Mouse (Mus musculus): ENCODE measurements at regions not wholly inside any gene's neighbourhood (a gene's known extent, or its start where the extent isn't known, plus 50 kb on each side); places are given as distances from the start of the nearest gene placed in this dataset.

DNA sequence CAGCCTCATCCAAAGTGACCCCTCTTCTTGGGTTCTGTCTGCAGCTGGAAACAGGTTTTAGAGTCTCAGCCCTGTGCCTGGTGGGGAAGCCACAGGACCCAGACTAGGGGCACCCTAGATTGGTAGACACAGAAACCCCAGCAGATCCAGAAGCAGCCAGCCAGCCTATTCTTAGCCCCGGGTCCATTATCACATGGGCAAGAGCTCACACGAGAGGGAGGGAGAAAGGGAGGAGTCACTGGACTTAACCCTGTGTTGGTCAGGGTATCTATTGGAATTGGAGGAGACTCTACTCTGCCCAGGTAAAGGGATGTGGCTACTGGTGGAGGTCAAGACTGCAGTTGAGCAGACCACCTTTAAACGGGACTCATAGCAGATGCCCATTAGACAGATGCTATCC is 101.5 kb upstream of the Unc5b start:
- DNase-seq (ENCODE audit: low spot score in 2 of 2), result no peak
- H3K27ac ChIP-seq, result no peak overlapping the region
- TF ChIP-seq CTCF (conservative IDR thresholded peaks at IDR 0.05), result no peak
- H3K4me3 ChIP-seq, result no peak overlapping the region

DNA sequence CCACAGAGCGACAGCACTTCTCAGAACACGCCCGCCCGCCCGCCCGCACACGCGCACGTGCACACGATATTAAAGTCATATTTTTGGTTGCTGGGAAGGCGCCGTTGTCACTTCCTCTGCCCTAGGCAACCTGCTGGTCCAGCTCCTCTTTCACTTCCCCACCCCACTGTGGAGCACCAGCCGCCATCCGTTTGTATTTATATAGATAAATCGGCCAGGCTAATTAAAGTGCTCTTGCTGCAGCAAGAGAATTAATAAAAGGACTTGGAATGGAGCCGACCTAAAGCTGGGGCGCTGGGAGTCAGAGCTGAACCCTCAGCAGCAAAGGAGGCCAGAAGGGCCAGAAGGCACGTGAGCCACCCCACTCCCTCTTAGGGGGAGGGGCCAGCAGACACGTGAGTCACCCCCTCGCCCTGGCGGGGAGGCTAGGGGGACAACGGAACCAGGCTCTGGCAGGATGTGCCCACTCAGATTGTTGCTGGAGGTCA is 100.6 kb upstream of the Unc5b start:
- no peak overlapping the region for H3K4me3 ChIP-seq
- DNase-seq (ENCODE audit: low spot score in 2 of 2), result no peak
- no peak for TF ChIP-seq CTCF (conservative IDR thresholded peaks at IDR 0.05)

DNA sequence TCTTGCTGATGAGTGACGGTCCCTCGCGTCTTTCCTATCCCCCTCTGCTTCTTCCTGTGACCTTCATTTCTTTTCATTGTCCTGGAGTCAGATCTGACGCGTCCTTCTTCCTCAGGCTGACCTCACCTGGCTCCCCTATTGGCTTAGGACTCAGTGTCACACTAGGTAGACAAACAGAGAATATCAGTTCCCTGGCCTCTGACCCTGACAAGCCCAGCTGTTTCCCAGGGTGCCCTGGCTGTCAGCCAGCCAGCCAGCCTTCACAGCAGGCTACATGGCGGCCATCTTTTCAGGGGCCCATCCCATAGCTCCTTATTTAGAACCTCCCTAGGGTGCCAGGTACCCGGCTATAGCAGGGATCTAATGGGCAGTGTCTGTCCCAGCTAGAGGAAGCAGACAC is 97.3 kb upstream of the Unc5b start:
- H3K27ac ChIP-seq, result no peak overlapping the region
- DNase-seq (ENCODE audit: low spot score in 2 of 2), result no peak
- no peak for TF ChIP-seq CTCF (conservative IDR thresholded peaks at IDR 0.05)
- no peak overlapping the region for H3K4me3 ChIP-seq

More for the DNA sequence above, 100.6 kb upstream of the Unc5b start:
- no peak overlapping the region for H3K27ac ChIP-seq

DNA sequence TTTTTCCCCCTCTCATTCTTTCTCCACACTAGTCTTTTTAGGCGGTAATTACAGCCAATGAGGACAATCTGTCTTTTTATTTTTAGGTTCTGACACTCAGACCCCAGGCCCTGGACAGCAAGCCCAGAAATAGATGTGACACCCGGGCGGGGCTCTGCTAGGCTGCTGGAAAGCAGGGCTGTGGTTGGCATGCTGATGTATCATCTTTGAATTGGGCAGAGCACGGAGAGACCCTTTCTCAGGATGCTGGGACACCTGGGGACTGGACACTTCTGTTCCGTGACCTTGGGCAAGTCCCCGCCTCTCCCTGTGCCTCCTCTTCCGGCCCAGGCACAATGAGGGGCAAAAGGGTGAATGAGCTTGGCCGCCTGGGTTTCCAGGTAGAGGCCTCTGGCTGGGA is 96.8 kb upstream of the Unc5b start:
- Histone ChIP-seq H3K27ac (no peak overlapping the region), H3K4me3 (no peak overlapping the region)
- no peak for DNase-seq (ENCODE audit: low spot score in 2 of 2)
- no peak for TF ChIP-seq CTCF (conservative IDR thresholded peaks at IDR 0.05)

DNA sequence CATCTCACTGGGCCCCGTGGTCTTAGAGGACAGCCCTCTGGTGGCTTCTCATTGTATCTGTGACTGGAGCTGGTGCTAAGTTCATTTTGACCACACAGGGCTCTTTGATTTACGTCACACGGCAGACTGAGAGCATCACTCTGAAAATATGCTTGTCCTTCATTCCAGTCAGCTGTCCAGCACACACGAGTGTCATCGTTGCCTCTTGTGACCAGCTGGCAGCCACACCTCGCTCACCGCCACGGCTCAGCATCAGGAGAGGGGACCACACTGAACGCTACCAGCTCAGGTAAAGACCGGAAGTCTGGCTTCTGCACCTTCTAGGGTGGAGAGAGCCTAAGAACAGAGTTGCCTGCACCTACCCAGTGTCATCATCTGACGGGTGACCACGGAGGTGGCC is 95.3 kb upstream of the Unc5b start:
- no peak for DNase-seq (ENCODE audit: low spot score in 2 of 2)
- no peak for TF ChIP-seq CTCF (conservative IDR thresholded peaks at IDR 0.05)
- H3K4me3 ChIP-seq, result no peak overlapping the region
- no peak overlapping the region for H3K27ac ChIP-seq

DNA sequence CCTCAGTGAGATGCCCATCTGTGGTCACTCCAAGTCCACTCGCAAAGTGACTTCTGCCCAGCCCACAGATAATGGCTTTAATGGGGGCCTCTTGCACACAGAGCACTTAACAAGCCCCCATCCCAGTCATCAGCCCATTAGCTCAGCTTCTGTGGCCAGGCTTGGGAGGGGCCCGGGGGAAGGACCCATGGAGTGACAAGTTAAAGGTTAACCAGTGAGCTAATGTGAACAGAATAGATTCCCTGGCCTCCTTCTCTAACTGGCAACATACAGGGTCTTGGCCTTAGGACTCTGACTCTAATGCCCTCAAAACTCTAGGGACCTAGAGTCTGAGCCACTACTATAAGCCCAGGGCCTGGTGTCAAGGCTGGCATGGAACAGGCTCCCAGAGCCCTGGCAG is 94.3 kb upstream of the Unc5b start:
- Histone ChIP-seq H3K27ac (no peak overlapping the region), H3K4me3 (no peak overlapping the region)
- DNase-seq (ENCODE audit: low spot score in 2 of 2), result no peak
- no peak for TF ChIP-seq CTCF (conservative IDR thresholded peaks at IDR 0.05)

DNA sequence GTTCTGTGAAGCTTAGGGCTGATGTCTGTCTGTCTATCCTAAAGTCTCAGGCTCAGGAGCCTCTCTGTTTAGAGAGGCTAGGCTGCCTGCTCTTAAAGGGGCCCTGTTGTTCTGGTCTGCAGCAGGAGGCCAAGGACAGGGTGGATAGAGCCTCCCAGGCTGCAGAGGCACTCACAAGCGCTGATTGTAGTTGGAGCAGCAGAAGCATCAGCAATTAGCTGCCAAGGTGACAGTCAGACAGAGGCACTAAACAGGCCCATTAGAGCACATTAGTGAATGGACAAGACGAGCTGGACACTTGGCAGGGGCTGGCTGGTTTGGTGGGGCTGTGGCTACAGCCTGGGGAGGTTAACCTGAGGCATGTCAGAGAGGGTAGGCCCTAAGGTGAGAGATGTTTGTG is 93.8 kb upstream of the Unc5b start:
- Histone ChIP-seq H3K27ac (no peak overlapping the region), H3K4me3 (no peak overlapping the region)
- TF ChIP-seq CTCF (conservative IDR thresholded peaks at IDR 0.05), result no peak
- DNase-seq (ENCODE audit: low spot score in 2 of 2), result no peak

DNA sequence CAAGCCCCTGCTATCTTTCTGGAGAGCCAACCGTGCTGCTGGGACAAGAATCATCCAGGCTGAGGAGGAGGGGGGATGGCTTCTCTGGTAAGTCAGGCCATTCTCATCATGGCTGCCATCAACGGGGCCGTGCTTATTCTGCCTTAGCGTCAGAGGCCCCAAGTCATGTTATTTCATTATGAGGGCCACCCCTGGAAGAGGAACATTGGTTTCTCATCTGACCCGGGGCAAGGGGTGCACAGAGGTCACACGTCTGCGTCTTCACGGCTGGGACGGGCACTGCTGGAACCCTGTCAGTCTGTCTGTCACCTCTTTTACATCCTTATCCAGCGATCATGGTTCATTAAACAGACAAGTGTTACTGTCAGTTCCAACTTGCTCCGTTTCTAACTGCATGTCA is 92.4 kb upstream of the Unc5b start:
- Histone ChIP-seq H3K27ac (no peak overlapping the region), H3K4me3 (no peak overlapping the region)
- no peak for TF ChIP-seq CTCF (conservative IDR thresholded peaks at IDR 0.05)
- no peak for DNase-seq (ENCODE audit: low spot score in 2 of 2)

DNA sequence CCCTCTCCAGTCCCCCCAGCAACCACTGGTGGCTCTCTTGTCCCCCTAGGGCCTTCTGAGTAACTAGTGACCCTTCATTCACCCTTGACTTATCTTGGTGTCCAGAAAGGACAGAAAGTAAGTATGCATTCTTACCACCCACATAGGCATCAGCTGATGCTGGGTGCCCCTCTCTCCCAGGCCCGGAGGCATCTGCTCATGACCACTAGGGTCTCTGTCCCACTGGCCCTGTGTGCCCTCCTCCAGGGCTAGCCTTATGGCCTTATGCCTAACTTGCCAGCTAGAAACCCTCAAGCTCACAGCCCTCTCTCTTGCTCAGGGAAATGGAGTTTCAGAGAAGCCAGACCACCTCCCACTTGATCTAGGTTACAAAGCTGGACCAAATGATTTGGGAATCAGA is 89.2 kb upstream of the Unc5b start:
- TF ChIP-seq CTCF (conservative IDR thresholded peaks at IDR 0.05), result no peak
- H3K4me3 ChIP-seq, result no peak overlapping the region
- H3K27ac ChIP-seq, result no peak overlapping the region
- no peak for DNase-seq (ENCODE audit: low spot score in 2 of 2)

DNA sequence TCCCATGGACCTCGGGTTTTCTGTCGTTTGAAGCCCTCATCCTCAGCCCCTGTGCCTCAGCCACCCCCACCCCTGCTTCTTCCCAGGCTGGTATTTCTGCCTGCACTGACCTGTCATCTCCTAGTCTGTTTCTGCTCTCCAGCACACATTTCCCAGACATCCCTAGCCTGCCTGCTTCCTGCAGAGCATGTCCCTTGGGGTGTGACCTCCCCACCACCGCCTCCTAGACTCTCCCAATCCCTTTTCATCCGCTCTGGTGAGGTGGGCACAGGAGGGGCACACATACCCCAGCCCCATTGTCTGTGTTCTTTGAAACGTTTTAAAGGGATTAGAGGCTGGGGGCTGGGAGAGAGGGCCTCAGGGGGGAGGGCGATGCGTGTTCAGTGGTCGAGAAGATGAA is 86.6 kb upstream of the Unc5b start:
- Histone ChIP-seq H3K27ac (no peak overlapping the region), H3K4me3 (no peak overlapping the region)
- no peak for TF ChIP-seq CTCF (conservative IDR thresholded peaks at IDR 0.05)
- DNase-seq (ENCODE audit: low spot score in 2 of 2), result no peak

DNA sequence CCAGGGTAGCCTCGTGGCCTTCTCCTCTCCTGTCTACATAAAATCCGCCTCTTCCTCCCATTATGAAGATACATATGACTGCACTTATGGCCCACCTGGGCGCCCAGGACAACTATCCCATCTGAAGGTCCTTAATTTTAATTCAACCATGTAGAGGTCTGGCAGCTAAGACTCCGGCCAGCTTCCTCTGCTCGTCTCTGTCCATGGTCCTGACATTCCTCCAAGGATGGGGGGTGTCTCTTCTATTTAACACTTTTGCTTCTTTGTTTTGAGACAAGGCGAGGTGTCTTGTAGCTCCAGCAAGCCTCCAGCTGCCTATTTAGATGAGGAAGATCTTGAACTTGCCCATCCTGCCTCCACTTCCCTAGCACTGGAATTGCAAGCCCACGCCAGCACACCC is 83.0 kb upstream of the Unc5b start:
- Histone ChIP-seq H3K27ac (no peak overlapping the region), H3K4me3 (no peak overlapping the region)
- no peak for TF ChIP-seq CTCF (conservative IDR thresholded peaks at IDR 0.05)
- no peak for DNase-seq (ENCODE audit: low spot score in 2 of 2)

DNA sequence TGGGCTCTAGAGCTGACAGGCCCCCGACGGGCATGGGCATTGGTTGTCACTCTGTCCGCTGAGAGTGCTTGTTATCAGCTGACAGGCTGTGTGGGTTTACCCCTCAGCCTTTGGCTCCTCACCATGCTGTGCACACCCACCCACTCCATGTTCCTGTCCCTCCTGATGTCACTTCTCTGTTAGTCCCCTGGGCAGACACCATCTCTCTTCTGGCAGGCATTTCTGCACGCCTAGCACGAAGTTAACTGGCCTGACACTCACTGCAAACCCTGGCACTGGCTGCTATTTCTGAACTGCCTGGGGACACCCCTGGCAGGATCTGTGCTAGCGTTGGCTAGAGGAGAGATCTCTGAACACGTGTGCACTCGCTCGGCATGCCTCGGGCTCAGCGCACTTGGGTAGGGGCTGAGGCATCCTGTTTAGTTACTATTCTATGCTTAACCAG is 82.1 kb upstream of the Unc5b start:
- H3K27ac ChIP-seq, result no peak overlapping the region
- no peak overlapping the region for H3K4me3 ChIP-seq
- no peak for DNase-seq (ENCODE audit: low spot score in 2 of 2)
- no peak for TF ChIP-seq CTCF (conservative IDR thresholded peaks at IDR 0.05)

DNA sequence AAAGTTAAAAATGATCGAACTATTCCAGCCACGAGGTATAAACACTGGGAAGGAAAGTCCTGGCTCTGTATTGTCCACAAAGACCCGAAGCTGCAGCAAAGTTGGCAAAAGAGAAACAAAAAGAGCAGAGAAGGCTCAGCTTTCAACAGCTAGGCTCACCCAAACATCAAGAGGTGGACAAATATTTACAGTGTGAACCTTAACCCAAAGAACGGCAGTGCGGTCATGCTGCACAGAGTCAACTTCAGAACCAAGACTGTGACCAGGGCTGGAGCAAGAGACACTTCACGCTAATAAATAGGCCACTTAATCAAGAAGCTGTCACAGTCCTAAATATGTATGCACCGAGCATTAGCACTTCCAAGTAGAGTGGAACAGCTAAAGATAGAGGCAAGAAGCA is 73.0 kb upstream of the Unc5b start:
- Histone ChIP-seq H3K4me3 (no peak overlapping the region), H3K27ac (no peak overlapping the region)
- DNase-seq (ENCODE audit: low spot score in 2 of 2), result no peak
- no peak for TF ChIP-seq CTCF (conservative IDR thresholded peaks at IDR 0.05)

DNA sequence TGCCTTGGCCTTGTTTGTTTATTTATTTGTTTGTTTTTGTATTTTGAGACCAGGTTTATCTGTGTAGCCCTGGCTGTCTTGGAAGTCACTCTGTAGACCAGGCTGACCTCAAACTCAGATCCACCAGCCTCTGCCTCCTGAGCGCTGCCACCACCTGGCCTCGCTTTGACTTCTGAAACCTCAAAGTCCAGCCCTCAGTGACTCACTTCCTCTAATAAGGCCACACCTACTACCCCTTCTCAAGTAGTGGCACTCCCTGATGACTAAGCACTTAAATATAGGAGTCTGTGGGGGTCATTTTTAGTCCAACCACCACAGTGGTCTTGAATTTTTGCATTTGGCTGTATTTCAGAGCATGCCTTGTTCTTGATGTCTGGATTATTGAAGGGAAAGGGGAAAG is 69.6 kb upstream of the Unc5b start:
- H3K4me3 ChIP-seq, result no peak overlapping the region
- no peak for TF ChIP-seq CTCF (conservative IDR thresholded peaks at IDR 0.05)
- H3K27ac ChIP-seq, result no peak overlapping the region
- DNase-seq (ENCODE audit: low spot score in 2 of 2), result no peak

DNA sequence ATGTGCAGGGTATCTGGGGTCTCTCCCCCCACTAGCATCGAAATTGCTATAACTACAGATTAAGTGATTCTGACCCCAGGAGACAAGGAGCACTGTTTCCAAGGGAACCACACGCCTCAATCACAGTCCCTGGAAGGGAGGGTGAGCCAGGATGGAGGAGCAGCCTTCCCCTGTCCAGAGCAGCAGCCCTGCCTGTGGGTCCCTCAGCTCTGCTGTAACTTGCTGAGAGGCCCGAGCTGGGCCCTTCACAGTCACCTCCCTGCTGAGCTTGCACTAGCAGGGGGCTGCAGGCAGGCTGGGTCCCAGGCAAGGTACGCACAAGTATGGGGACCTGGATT is 62.4 kb upstream of the Unc5b start:
- Histone ChIP-seq H3K4me3 (no peak overlapping the region), H3K27ac (no peak overlapping the region)
- no peak for DNase-seq (ENCODE audit: low spot score in 2 of 2)
- no peak for TF ChIP-seq CTCF (conservative IDR thresholded peaks at IDR 0.05)

Measured in layer of hippocampus, adult 2 months (tissue).